Mouse (Mus musculus): ENCODE data around the gene Gm9936. TPM values are rescaled to one million over a fixed set of nuclear protein-coding genes. Genes with fewer than 3 reads are reported as not detected.

The Gm9936 gene
- total RNA-seq, 2 experiments from 2014 or later = not detected

Other genes starting within 250 kb of the Gm9936 start
- gene Trpv4, start 200.3 kb downstream of the Gm9936 start, total RNA-seq (2014; fragmentation: Nextera tagmentation) = 0.15 and 0.20 TPM in 2 replicates
- gene Trpv4, start 200.3 kb downstream of the Gm9936 start, total RNA-seq (2017) = 0.52 TPM in 1 of 2 replicates, not detected in the other
- 56.0 and 67.5 TPM in 2 replicates for gene Gltp, start 167.7 kb downstream of the Gm9936 start, total RNA-seq (2014; fragmentation: Nextera tagmentation)
- gene Gltp, start 167.7 kb downstream of the Gm9936 start, total RNA-seq (2017) = 29.3 and 35.2 TPM in 2 replicates
- 19.9 and 20.3 TPM in 2 replicates for gene Tchp, start 150.9 kb downstream of the Gm9936 start, total RNA-seq (2014; fragmentation: Nextera tagmentation)
- 11.8 and 16.3 TPM in 2 replicates for gene Tchp, start 150.9 kb downstream of the Gm9936 start, total RNA-seq (2017)
- gene Ankrd13a, start 84.0 kb downstream of the Gm9936 start, total RNA-seq (2014; fragmentation: Nextera tagmentation) = 351 and 396 TPM in 2 replicates
- 330 and 379 TPM in 2 replicates for gene Ankrd13a, start 84.0 kb downstream of the Gm9936 start, total RNA-seq (2017)
- 81.5 and 99.6 TPM in 2 replicates for gene Git2, start 83.2 kb downstream of the Gm9936 start, total RNA-seq (2014; fragmentation: Nextera tagmentation)
- 45.2 and 48.5 TPM in 2 replicates for gene Git2, start 83.2 kb downstream of the Gm9936 start, total RNA-seq (2017)
- gene 1500011B03Rik, start 35.2 kb downstream of the Gm9936 start, total RNA-seq (2014; fragmentation: Nextera tagmentation) = 55.0 and 65.2 TPM in 2 replicates
- 49.4 and 53.2 TPM in 2 replicates for gene 1500011B03Rik, start 35.2 kb downstream of the Gm9936 start, total RNA-seq (2017)
- not detected in 2 replicates for gene 4930519G04Rik, start 5.0 kb downstream of the Gm9936 start, total RNA-seq (2014; fragmentation: Nextera tagmentation)
- not detected in 2 replicates for gene 4930519G04Rik, start 5.0 kb downstream of the Gm9936 start, total RNA-seq (2017)
- gene Oasl2, start 38.3 kb upstream of the Gm9936 start, total RNA-seq (2014; fragmentation: Nextera tagmentation) = 3.9 and 6.3 TPM in 2 replicates
- 5.8 and 9.7 TPM in 2 replicates for gene Oasl2, start 38.3 kb upstream of the Gm9936 start, total RNA-seq (2017)
- 12.2 and 21.1 TPM in 2 replicates for gene Oasl1, start 64.6 kb upstream of the Gm9936 start, total RNA-seq (2014; fragmentation: Nextera tagmentation)
- gene Oasl1, start 64.6 kb upstream of the Gm9936 start, total RNA-seq (2017) = 2.6 and 7.0 TPM in 2 replicates
- 20.0 and 21.2 TPM in 2 replicates for gene 2210016L21Rik, start 83.5 kb upstream of the Gm9936 start, total RNA-seq (2014; fragmentation: Nextera tagmentation)
- 13.2 and 20.1 TPM in 2 replicates for gene 2210016L21Rik, start 83.5 kb upstream of the Gm9936 start, total RNA-seq (2017)
- gene Hnf1a, start 112.4 kb upstream of the Gm9936 start, total RNA-seq (2014; fragmentation: Nextera tagmentation) = not detected in 2 replicates
- not detected in 2 replicates for gene Hnf1a, start 112.4 kb upstream of the Gm9936 start, total RNA-seq (2017)
- 47.2 and 47.5 TPM in 2 replicates for gene Sppl3, start 152.5 kb upstream of the Gm9936 start, total RNA-seq (2014; fragmentation: Nextera tagmentation)
- 20.0 and 23.0 TPM in 2 replicates for gene Sppl3, start 152.5 kb upstream of the Gm9936 start, total RNA-seq (2017)
- gene Gm10401, start 239.6 kb upstream of the Gm9936 start, total RNA-seq (2014; fragmentation: Nextera tagmentation) = not detected in 2 replicates
- gene Gm10401, start 239.6 kb upstream of the Gm9936 start, total RNA-seq (2017) = 6.0 TPM in 1 of 2 replicates, not detected in the other

All from megakaryocyte-erythroid progenitor cell, adult 5-6 weeks (primary cell).